In genomic region chr14:21031783-21032511, GRCm38 (mm10) we compare ENCODE assay signal across 8 mouse cellular contexts. TPM values are rescaled to one million over a fixed set of nuclear protein-coding genes. Genes with fewer than 3 reads are reported as not detected.
DNase-seq lines count a peak whose midpoint lies in the region; ATAC-seq lines count a peak whose summit lies in the region.

No protein-coding gene starts in this region.

- no peak overlapping the region for H3K9ac ChIP-seq in heart, embryonic 12.5 days

- no peaks in the 10 kb centered on the region for H3K27me3 ChIP-seq in heart, embryonic 12.5 days (replicated peaks)

- peak; percentile 33 to 58 for DNase-seq in right cerebral cortex, postnatal 10 days (ENCODE audit: low spot score in 2 of 2)
- no peak for DNase-seq in right cerebral cortex, postnatal 25 days
- peak; percentile 37 for DNase-seq in c-Kit-positive CD71-positive TER-119-positive erythroid progenitor cells, embryonic 14.5 days (ENCODE audit: low spot score)
- DNase-seq in kidney, postnatal 14 days = peak; percentile 80
- DNase-seq in thymus, postnatal 4 days = peak; percentile 17
- DNase-seq in cerebellum, postnatal 4 days (ENCODE audit: low spot score in 2 of 2) = no peak

- ATAC-seq in heart, embryonic 12.5 days (ENCODE audit: insufficient number of reproducible peaks, low FRiP score) = peak; percentile 74
- peak; percentile 98 for ATAC-seq in megakaryocyte, adult 5-6 weeks (ENCODE audit: poor library complexity, severe bottlenecking)

- no peak overlapping the region for H3K4me2 ChIP-seq in heart, embryonic 12.5 days

- peak overlapping the region; percentile 41 for H3K27ac ChIP-seq in heart, embryonic 12.5 days (ENCODE audit: poor library complexity, severe bottlenecking)

- H3K36me3 ChIP-seq in heart, embryonic 12.5 days = peaks cover 74% of the 10 kb centered on the region

- WGBS in heart, embryonic 12.5 days = 70% methylated on average over 6 of the region's 6 CpGs

- no peak overlapping the region for H3K4me3 ChIP-seq in heart, embryonic 12.5 days

- peaks cover 16% of the 10 kb centered on the region for H3K4me1 ChIP-seq in heart, embryonic 12.5 days (replicated peaks)

- no peaks in the 10 kb centered on the region for H3K9me3 ChIP-seq in heart, embryonic 12.5 days (replicated peaks)

RNA-seq across cellular contexts. Expression of gene Ap3m1, which starts 20.4 kb away (rescaled TPM):
- 71.5 and 75.4 TPM in 2 replicates for polyA plus RNA-seq in heart, embryonic 12.5 days (2016; fragmentation: Nextera tagmentation; extraction: Ambion mirVana)
- total RNA-seq in megakaryocyte, adult 5-6 weeks (2015) = 66.8 and 78.9 TPM in 2 replicates
- total RNA-seq in megakaryocyte, adult 5-6 weeks (2017) = 79.7 and 96.9 TPM in 2 replicates

RNA-seq across cellular contexts. Expression of gene Adk, which starts 20.4 kb away (rescaled TPM):
- polyA plus RNA-seq in heart, embryonic 12.5 days (2016; fragmentation: Nextera tagmentation; extraction: Ambion mirVana) = 257 and 273 TPM in 2 replicates
- total RNA-seq in megakaryocyte, adult 5-6 weeks (2015) = 41.2 and 47.1 TPM in 2 replicates
- total RNA-seq in megakaryocyte, adult 5-6 weeks (2017) = 28.6 and 54.7 TPM in 2 replicates

Comparison
In these comparisons a context has a peak if more than half of its experiments do, and no peak if none do; other contexts are left out.
1. DNase-seq: peak in right cerebral cortex, postnatal 10 days (2 of 2), c-Kit-positive CD71-positive TER-119-positive erythroid progenitor cells, embryonic 14.5 days (single experiment), kidney, postnatal 14 days (single experiment) and thymus, postnatal 4 days (single experiment); none in right cerebral cortex, postnatal 25 days (single experiment) and cerebellum, postnatal 4 days (0 of 2).